Mouse (Mus musculus) ES-E14 (cell line): ENCODE data around the gene Rps18.

Experiments used
- CHD2 ChIP-seq: IDR thresholded peaks from 2 replicates; pipeline ENCODE4 v1.6.1; 2014; ENCODE audit warnings: mild to moderate bottlenecking, low read depth, low read length, inconsistent platforms
- HCFC1 ChIP-seq: IDR thresholded peaks from 2 replicates; pipeline ENCODE4 v1.6.1; 2012; ENCODE audit warnings: low read length, inconsistent platforms, borderline replicate concordance; ENCODE audit not compliant: insufficient read depth
- MAFK ChIP-seq: IDR thresholded peaks from 2 replicates; pipeline ENCODE4 v1.6.1; 2014; ENCODE audit warnings: mild to moderate bottlenecking, low read depth, low read length, inconsistent platforms; ENCODE audit not compliant: insufficient read depth
- ZC3H11A ChIP-seq: IDR thresholded peaks from 2 replicates; pipeline ENCODE4 v1.6.1; 2012; ENCODE audit warnings: low read depth, mild to moderate bottlenecking, inconsistent platforms, low read length, borderline replicate concordance

DNA sequence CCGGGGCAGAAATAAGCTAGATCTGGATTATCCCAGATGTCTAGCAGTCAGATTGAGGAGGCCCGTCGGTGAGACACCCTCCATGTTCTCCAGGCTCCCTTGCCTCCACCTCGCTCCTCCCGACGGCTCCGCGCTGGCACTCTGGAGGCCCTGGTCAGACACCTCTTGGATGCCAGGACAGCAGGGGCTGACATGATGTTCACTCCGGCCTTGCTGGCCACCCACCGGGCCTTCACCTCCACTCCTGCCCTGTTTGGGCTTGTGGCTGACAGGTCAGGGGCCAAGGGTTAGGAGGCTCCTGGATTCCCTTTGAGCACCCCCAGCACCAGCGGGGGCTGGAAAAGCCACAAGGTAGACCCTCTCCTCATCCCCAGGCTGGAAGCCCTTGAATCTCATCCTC is 23.9 kb downstream of the Rps18 start:
- TF ChIP-seq CHD2 (no peak), ZC3H11A (no peak), MAFK (no peak), HCFC1 (no peak)
